Mouse (Mus musculus): Measurements from ENCODE around the gene Vps72. TPM values are rescaled to one million over a fixed set of nuclear protein-coding genes. Genes with fewer than 3 reads are reported as not detected.

Gene Vps72
- polyA plus RNA-seq, 1 experiment from 2014 or later, result 235 TPM

GRCm38 (mm10) chr3:95159511-95159986, 48.7 kb downstream of the Vps72 start:
- Histone ChIP-seq H3K27me3 (replicated peaks; ENCODE audit: control insufficient read depth, insufficient read depth, low read length) (no peaks in the 10 kb centered on the region), H3K9ac (ENCODE audit: low read length) (peak overlapping the region; percentile 90), H3K4me1 (ENCODE audit: control insufficient read depth, insufficient read depth, low read length) (peaks cover 24% of the 10 kb centered on the region), H3K9me3 (replicated peaks; ENCODE audit: control insufficient read depth, low read length) (no peaks in the 10 kb centered on the region), H3K4me2 (ENCODE audit: low read length) (peak overlapping the region; percentile 77), H3K36me3 (ENCODE audit: control insufficient read depth, insufficient read depth, low read length) (peaks cover 4% of the 10 kb centered on the region), H3K4me3 (ENCODE audit: low read depth, low read length) (peak overlapping the region; percentile 85), H3K27ac (ENCODE audit: low read depth, low read length) (no peak overlapping the region; the same call in 1 of the 2 replicates)
- DNase-seq (ENCODE audit: low spot score) (no peak), ATAC-seq (no peak)
- 13% methylated on average over 8 of the region's 8 CpGs for WGBS

- peak; percentile 97 for ATAC-seq
- Histone ChIP-seq H3K4me2 (ENCODE audit: low read length) (peak within 1 kb of the TSS; percentile 77), H3K4me1 (ENCODE audit: control insufficient read depth, insufficient read depth, low read length) (peaks cover 24% of the 10 kb centered on the region), H3K27me3 (replicated peaks; ENCODE audit: control insufficient read depth, insufficient read depth, low read length) (no peaks in the 10 kb centered on the region), H3K9ac (ENCODE audit: low read length) (peak within 1 kb of the TSS; percentile 90), H3K36me3 (ENCODE audit: control insufficient read depth, insufficient read depth, low read length) (peaks cover 11% of the 10 kb centered on the region), H3K9me3 (replicated peaks; ENCODE audit: control insufficient read depth, low read length) (no peaks in the 10 kb centered on the region), H3K4me3 (ENCODE audit: low read depth, low read length) (peak within 1 kb of the TSS; percentile 85), H3K27ac (ENCODE audit: low read depth, low read length) (peak within 1 kb of the TSS; percentile 77)
- under 1% methylated on average over 66 of the region's 66 CpGs for WGBS
- peak; percentile 95 for DNase-seq (ENCODE audit: low spot score)
These were observed 49.5 kb downstream of the Vps72 start, which contains the start of gene Sema6c for GRCm38 (mm10) chr3:95159987-95160963. Sema6c (plus strand) TSS chr3:95160457.

GRCm38 (mm10) chr3:95161041-95161551, 50.3 kb downstream of the Vps72 start:
- WGBS, result under 1% methylated on average over 29 of the region's 30 CpGs
- Histone ChIP-seq H3K4me2 (ENCODE audit: low read length) (peak overlapping the region; percentile 77), H3K4me1 (ENCODE audit: control insufficient read depth, insufficient read depth, low read length) (peaks cover 24% of the 10 kb centered on the region), H3K36me3 (ENCODE audit: control insufficient read depth, insufficient read depth, low read length) (peaks cover 18% of the 10 kb centered on the region), H3K9ac (ENCODE audit: low read length) (peak overlapping the region; percentile 90), H3K27ac (ENCODE audit: low read depth, low read length) (peak overlapping the region; percentile 72; the same call in 1 of the 2 replicates), H3K4me3 (ENCODE audit: low read depth, low read length) (peak overlapping the region; percentile 85), H3K27me3 (replicated peaks; ENCODE audit: control insufficient read depth, insufficient read depth, low read length) (no peaks in the 10 kb centered on the region), H3K9me3 (replicated peaks; ENCODE audit: control insufficient read depth, low read length) (no peaks in the 10 kb centered on the region)
- DNase-seq (ENCODE audit: low spot score) (peak; percentile 51), ATAC-seq (peak; percentile 12)

GRCm38 (mm10) chr3:95161618-95162344, 51.0 kb downstream of the Vps72 start:
- DNase-seq (ENCODE audit: low spot score) (peak; percentile 66), ATAC-seq (peak; percentile 4; the same call in 1 of the 2 replicates)
- peaks cover 25% of the 10 kb centered on the region for H3K36me3 ChIP-seq (ENCODE audit: control insufficient read depth, insufficient read depth, low read length)

DNA sequence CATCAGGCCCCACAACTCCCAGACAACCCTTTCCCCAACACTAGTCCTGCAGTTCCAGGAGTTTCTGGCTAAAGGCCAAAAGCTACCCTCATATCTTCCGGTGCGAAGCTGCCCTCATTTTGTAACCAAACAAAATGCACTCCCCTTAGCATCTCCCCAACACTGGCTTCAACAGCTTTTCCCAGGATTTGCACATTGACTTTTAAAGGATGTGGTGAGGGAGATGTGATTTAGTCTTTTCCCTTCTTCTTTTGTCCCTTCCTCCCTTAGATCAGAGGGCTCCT, 51.5 kb downstream of the Vps72 start:
- 13% methylated on average over 2 of the region's 2 CpGs for WGBS
- Histone ChIP-seq H3K9me3 (replicated peaks; ENCODE audit: control insufficient read depth, low read length) (no peaks in the 10 kb centered on the region), H3K4me2 (ENCODE audit: low read length) (peak overlapping the region; percentile 77), H3K9ac (ENCODE audit: low read length) (peak overlapping the region; percentile 90), H3K27ac (ENCODE audit: low read depth, low read length) (peak overlapping the region; percentile 72; the same call in 1 of the 2 replicates), H3K4me1 (ENCODE audit: control insufficient read depth, insufficient read depth, low read length) (peaks cover 24% of the 10 kb centered on the region), H3K36me3 (ENCODE audit: control insufficient read depth, insufficient read depth, low read length) (peaks cover 30% of the 10 kb centered on the region), H3K27me3 (replicated peaks; ENCODE audit: control insufficient read depth, insufficient read depth, low read length) (no peaks in the 10 kb centered on the region), H3K4me3 (ENCODE audit: low read depth, low read length) (peak overlapping the region; percentile 85)
- no peak for ATAC-seq
- no peak for DNase-seq (ENCODE audit: low spot score)

More at GRCm38 (mm10) chr3:95161618-95162344, 51.0 kb downstream of the Vps72 start:
- H3K4me2 ChIP-seq (ENCODE audit: low read length), result peak overlapping the region; percentile 77
- H3K9ac ChIP-seq (ENCODE audit: low read length), result peak overlapping the region; percentile 90
- H3K4me1 ChIP-seq (ENCODE audit: control insufficient read depth, insufficient read depth, low read length), result peaks cover 24% of the 10 kb centered on the region
- peak overlapping the region; percentile 85 for H3K4me3 ChIP-seq (ENCODE audit: low read depth, low read length)
- H3K27ac ChIP-seq (ENCODE audit: low read depth, low read length), result peak overlapping the region; percentile 72
- no peaks in the 10 kb centered on the region for H3K9me3 ChIP-seq (replicated peaks; ENCODE audit: control insufficient read depth, low read length)
- 4% methylated on average over 9 of the region's 9 CpGs for WGBS
- no peaks in the 10 kb centered on the region for H3K27me3 ChIP-seq (replicated peaks; ENCODE audit: control insufficient read depth, insufficient read depth, low read length)

DNA sequence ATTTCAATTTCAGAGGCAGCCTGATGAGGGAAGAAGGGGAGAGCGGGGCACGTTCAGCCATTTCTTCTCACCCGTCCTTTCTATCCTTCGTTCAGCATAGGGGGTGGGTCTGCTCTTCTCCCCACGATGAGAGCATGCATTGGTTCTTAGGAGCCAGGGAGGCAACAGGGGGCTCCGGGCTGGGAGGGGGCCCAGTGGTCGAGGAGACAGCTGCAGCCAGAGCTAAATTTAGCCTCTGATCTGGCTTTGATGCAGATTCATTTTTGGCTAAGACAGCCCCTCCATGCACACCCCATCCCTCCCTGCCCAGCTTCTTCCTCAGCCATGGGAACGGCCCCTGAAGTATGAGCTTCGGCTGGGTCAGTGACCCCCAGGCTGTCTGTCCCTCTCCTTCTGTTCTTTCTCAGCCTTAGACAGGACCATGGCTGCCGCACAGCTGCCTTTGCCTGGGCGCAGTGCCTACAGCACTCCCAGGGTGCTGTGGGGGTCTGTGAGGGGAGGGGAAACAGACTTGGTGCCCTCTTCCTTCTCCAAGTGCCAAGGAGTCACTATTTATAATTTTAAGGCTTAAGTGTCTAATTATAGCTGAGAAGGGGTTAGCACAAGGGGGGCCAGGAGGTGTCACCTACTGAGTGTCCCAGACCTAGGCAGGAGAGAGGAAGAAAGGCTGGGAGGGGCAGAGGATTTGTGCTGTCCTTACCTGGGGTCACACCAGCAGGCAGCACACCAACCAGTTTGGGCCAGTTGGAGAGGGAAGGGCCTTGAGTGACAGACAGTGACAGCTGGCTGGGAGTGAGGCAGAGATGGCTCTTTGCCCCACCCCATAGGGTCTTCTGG, 52.8 kb downstream of the Vps72 start:
- peaks cover 44% of the 10 kb centered on the region for H3K36me3 ChIP-seq (ENCODE audit: control insufficient read depth, insufficient read depth, low read length)
- peaks cover 24% of the 10 kb centered on the region for H3K4me1 ChIP-seq (ENCODE audit: control insufficient read depth, insufficient read depth, low read length)
- no peak overlapping the region for H3K9ac ChIP-seq (ENCODE audit: low read length)
- 0 out of 2 replicates have a peak overlapping the region, but pooled peaks have one; percentile 85 for H3K4me3 ChIP-seq (ENCODE audit: low read depth, low read length)
- DNase-seq (ENCODE audit: low spot score) (no peak), ATAC-seq (no peak)
- WGBS, result 64% methylated on average over 11 of the region's 11 CpGs
- H3K4me2 ChIP-seq (ENCODE audit: low read length), result peak overlapping the region; percentile 77
- H3K27ac ChIP-seq (ENCODE audit: low read depth, low read length), result no peak overlapping the region
- no peaks in the 10 kb centered on the region for H3K27me3 ChIP-seq (replicated peaks; ENCODE audit: control insufficient read depth, insufficient read depth, low read length)
- H3K9me3 ChIP-seq (replicated peaks; ENCODE audit: control insufficient read depth, low read length), result no peaks in the 10 kb centered on the region

DNA sequence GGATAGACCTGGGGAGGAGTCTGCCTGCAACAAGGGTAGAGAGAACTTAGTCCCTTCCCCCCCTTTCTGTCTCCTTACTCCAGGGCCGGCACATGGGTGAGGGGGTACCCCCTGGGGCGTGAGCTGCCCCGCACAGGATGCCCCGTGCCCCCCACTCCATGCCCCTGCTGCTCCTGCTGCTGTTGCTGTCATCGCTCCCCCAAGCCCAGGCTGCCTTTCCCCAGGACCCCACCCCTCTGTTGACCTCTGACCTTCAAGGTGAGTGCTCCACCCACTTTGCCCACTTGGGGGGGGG, 53.4 kb downstream of the Vps72 start:
- 93% methylated on average over 5 of the region's 5 CpGs for WGBS
- Histone ChIP-seq H3K4me1 (ENCODE audit: control insufficient read depth, insufficient read depth, low read length) (peaks cover 24% of the 10 kb centered on the region), H3K4me2 (ENCODE audit: low read length) (peak overlapping the region; percentile 77; the same call in 1 of the 2 replicates), H3K27me3 (replicated peaks; ENCODE audit: control insufficient read depth, insufficient read depth, low read length) (no peaks in the 10 kb centered on the region), H3K36me3 (ENCODE audit: control insufficient read depth, insufficient read depth, low read length) (peaks cover 49% of the 10 kb centered on the region), H3K4me3 (ENCODE audit: low read depth, low read length) (no peak overlapping the region), H3K9me3 (replicated peaks; ENCODE audit: control insufficient read depth, low read length) (no peaks in the 10 kb centered on the region), H3K9ac (ENCODE audit: low read length) (no peak overlapping the region), H3K27ac (ENCODE audit: low read depth, low read length) (no peak overlapping the region)
- ATAC-seq, result no peak
- DNase-seq (ENCODE audit: low spot score), result no peak

DNA sequence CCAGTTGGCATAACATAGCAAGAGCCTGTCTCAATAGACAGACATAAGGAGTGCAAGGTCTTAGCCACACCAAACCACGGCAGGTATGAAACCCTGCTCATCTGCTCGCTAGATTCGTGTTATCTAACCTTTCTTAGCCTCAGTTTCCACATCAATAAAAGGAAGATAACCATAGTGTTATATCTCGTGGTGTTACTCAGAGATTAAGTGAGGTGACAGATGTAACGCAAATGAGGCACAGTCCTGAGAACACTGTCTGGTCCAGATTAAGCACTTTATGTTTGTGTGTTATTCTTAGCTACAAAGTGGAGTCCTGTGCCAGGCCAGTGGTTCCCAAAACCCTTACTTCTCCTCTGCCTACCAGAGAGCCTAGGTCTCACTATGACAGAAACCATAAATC, 54.0 kb downstream of the Vps72 start:
- H3K4me2 ChIP-seq (ENCODE audit: low read length), result no peak overlapping the region
- peaks cover under 1% of the 10 kb centered on the region; the same call in 1 of the 2 replicates for H3K27me3 ChIP-seq (replicated peaks; ENCODE audit: control insufficient read depth, insufficient read depth, low read length)
- no peak overlapping the region for H3K9ac ChIP-seq (ENCODE audit: low read length)
- WGBS, result 83% methylated on average over 5 of the region's 5 CpGs
- DNase-seq (ENCODE audit: low spot score), result no peak
- ATAC-seq, result no peak
- H3K4me3 ChIP-seq (ENCODE audit: low read depth, low read length), result no peak overlapping the region
- no peaks in the 10 kb centered on the region for H3K9me3 ChIP-seq (replicated peaks; ENCODE audit: control insufficient read depth, low read length)
- peaks cover 56% of the 10 kb centered on the region for H3K36me3 ChIP-seq (ENCODE audit: control insufficient read depth, insufficient read depth, low read length)
- peaks cover 21% of the 10 kb centered on the region for H3K4me1 ChIP-seq (ENCODE audit: control insufficient read depth, insufficient read depth, low read length)
- no peak overlapping the region for H3K27ac ChIP-seq (ENCODE audit: low read depth, low read length)
